Mouse (Mus musculus): ENCODE measurements around the gene Mb21d2. TPM values are rescaled to one million over a fixed set of nuclear protein-coding genes. Genes with fewer than 3 reads are reported as not detected.
A peak's percentile ranks its signal among the peaks of the same experiment; 100 is the strongest.

Mb21d2 gene
- polyA plus RNA-seq, 1 experiment = not detected

- TF ChIP-seq CTCF (IDR thresholded peaks at IDR 0.05; ENCODE audit: control insufficient read depth, insufficient read depth, low read length) = no peak
- no peak for TF ChIP-seq POLR2A (IDR thresholded peaks at IDR 0.05; ENCODE audit: borderline replicate concordance, control insufficient read depth, low read depth, low read length)
- Histone ChIP-seq H3K4me3 (replicated peaks; ENCODE audit: control insufficient read depth, low read depth, low read length) (no peak overlapping the region), H3K4me1 (ENCODE audit: control insufficient read depth, insufficient read depth, low read length) (no peaks in the 10 kb centered on the region), H3K27ac (ENCODE audit: control insufficient read depth, insufficient read depth, low read depth, low read length, poor library complexity) (no peak overlapping the region)
- WGBS = 84% methylated on average over 11 of the region's 11 CpGs
Measured at GRCm38 (mm10) chr16:28846123-28846522, 83.3 kb downstream of the Mb21d2 start.

DNA sequence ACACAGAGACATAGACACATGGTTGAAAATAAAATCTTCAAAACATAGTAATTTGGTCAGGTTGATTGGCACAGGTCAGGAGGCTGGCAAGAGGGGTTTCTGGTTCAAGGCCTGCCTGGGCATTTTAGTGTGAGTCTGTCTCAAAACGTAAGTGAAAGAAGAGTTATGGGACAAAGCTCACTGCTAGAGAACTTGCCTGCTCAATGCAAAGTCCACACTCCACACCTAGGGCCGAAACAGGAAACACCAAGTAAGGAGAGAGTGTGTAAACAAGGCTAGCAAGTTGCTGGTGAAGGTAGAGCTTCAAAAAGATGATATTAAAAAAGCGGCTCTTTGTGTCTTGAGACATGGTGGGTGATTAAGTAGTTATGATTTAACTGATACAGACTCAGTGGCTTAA lies 84.1 kb downstream of the Mb21d2 start:
- Histone ChIP-seq H3K4me3 (replicated peaks; ENCODE audit: control insufficient read depth, low read depth, low read length) (no peak overlapping the region), H3K27ac (ENCODE audit: control insufficient read depth, insufficient read depth, low read depth, low read length, poor library complexity) (no peak overlapping the region), H3K4me1 (ENCODE audit: control insufficient read depth, insufficient read depth, low read length) (no peaks in the 10 kb centered on the region)
- WGBS = 68% methylated on average over 3 of the region's 3 CpGs
- TF ChIP-seq CTCF (IDR thresholded peaks at IDR 0.05; ENCODE audit: control insufficient read depth, insufficient read depth, low read length) (no peak), POLR2A (IDR thresholded peaks at IDR 0.05; ENCODE audit: borderline replicate concordance, control insufficient read depth, low read depth, low read length) (no peak)

GRCm38 (mm10) chr16:28841102-28841501 lies 88.4 kb downstream of the Mb21d2 start:
- H3K4me1 ChIP-seq (ENCODE audit: control insufficient read depth, insufficient read depth, low read length) = no peaks in the 10 kb centered on the region
- no peak overlapping the region for H3K4me3 ChIP-seq (replicated peaks; ENCODE audit: control insufficient read depth, low read depth, low read length)
- WGBS = 75% methylated on average over 11 of the region's 11 CpGs
- TF ChIP-seq POLR2A (IDR thresholded peaks at IDR 0.05; ENCODE audit: borderline replicate concordance, control insufficient read depth, low read depth, low read length) (no peak), CTCF (IDR thresholded peaks at IDR 0.05; ENCODE audit: control insufficient read depth, insufficient read depth, low read length) (no peak)
- H3K27ac ChIP-seq (ENCODE audit: control insufficient read depth, insufficient read depth, low read depth, low read length, poor library complexity) = no peak overlapping the region

- WGBS = 67% methylated on average over 24 of the region's 24 CpGs
Measured at GRCm38 (mm10) chr16:28840075-28840974, 89.1 kb downstream of the Mb21d2 start.

DNA sequence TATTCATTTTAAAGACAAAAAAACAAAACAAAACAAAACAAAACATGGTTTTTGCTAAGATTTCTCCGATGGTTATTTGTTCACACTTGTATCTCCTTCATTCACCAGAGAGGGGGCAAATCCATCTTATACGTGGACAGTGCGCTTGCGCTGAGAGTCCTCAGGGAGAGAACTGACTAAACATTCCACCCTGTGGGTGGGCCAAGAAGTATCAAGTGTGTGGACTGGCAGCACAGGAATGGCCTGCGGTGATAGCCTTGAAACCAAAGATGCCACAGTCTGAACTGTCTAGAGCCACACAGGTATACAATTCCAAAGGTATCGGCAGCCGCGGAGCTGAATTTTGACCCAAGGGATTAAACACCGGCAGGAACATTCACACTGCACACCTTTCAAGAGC lies 89.9 kb downstream of the Mb21d2 start:
- Histone ChIP-seq H3K4me1 (ENCODE audit: control insufficient read depth, insufficient read depth, low read length) (no peaks in the 10 kb centered on the region), H3K27ac (ENCODE audit: control insufficient read depth, insufficient read depth, low read depth, low read length, poor library complexity) (no peak overlapping the region), H3K4me3 (replicated peaks; ENCODE audit: control insufficient read depth, low read depth, low read length) (no peak overlapping the region)
- WGBS = 85% methylated on average over 9 of the region's 9 CpGs
- TF ChIP-seq CTCF (IDR thresholded peaks at IDR 0.05; ENCODE audit: control insufficient read depth, insufficient read depth, low read length) (no peak), POLR2A (IDR thresholded peaks at IDR 0.05; ENCODE audit: borderline replicate concordance, control insufficient read depth, low read depth, low read length) (no peak)

More at GRCm38 (mm10) chr16:28840075-28840974, 89.1 kb downstream of the Mb21d2 start:
- Histone ChIP-seq H3K4me3 (replicated peaks; ENCODE audit: control insufficient read depth, low read depth, low read length) (no peak overlapping the region), H3K27ac (ENCODE audit: control insufficient read depth, insufficient read depth, low read depth, low read length, poor library complexity) (no peak overlapping the region), H3K4me1 (ENCODE audit: control insufficient read depth, insufficient read depth, low read length) (no peaks in the 10 kb centered on the region)
- TF ChIP-seq POLR2A (IDR thresholded peaks at IDR 0.05; ENCODE audit: borderline replicate concordance, control insufficient read depth, low read depth, low read length) = no peak

- Histone ChIP-seq H3K4me1 (ENCODE audit: control insufficient read depth, insufficient read depth, low read length) (no peaks in the 10 kb centered on the region), H3K4me3 (replicated peaks; ENCODE audit: control insufficient read depth, low read depth, low read length) (no peak overlapping the region), H3K27ac (ENCODE audit: control insufficient read depth, insufficient read depth, low read depth, low read length, poor library complexity) (no peak overlapping the region)
- 17% methylated on average over 12 of the region's 12 CpGs for WGBS
- TF ChIP-seq POLR2A (IDR thresholded peaks at IDR 0.05; ENCODE audit: borderline replicate concordance, control insufficient read depth, low read depth, low read length) = no peak
- peak; percentile 24; the same call in 1 of the 2 replicates for TF ChIP-seq CTCF (IDR thresholded peaks at IDR 0.05; ENCODE audit: control insufficient read depth, insufficient read depth, low read length)
Measured at GRCm38 (mm10) chr16:28838016-28838415, 91.5 kb downstream of the Mb21d2 start.

DNA sequence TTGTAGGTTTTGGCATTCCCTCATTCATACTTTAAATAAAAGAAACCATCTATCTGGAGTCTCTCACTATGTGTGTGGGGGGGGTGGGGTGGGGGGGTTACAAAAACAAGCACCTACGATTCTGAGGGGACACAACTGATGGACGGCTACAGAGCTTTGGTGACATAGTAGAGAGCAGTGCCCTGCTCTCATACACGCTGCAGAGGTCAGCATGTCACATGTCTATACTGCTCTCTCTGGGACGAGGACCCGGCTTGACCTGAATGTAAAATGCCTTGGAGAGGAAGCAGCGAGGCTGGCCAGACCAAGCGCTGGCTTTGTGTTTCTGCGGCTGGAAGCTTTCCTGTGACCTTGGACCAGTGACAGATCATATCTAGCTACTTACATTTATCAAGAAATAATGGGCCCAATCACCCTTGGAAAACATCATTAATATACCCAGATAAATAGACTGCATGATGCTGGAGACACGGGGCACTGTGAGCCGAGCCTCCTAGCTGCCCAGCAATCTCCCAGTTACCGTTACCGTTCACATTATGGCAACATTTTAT lies 97.3 kb downstream of the Mb21d2 start:
- H3K27ac ChIP-seq (ENCODE audit: control insufficient read depth, insufficient read depth, low read depth, low read length, poor library complexity) = no peak overlapping the region
- H3K4me1 ChIP-seq (ENCODE audit: control insufficient read depth, insufficient read depth, low read length) = no peaks in the 10 kb centered on the region
- TF ChIP-seq CTCF (IDR thresholded peaks at IDR 0.05; ENCODE audit: control insufficient read depth, insufficient read depth, low read length) (no peak), POLR2A (IDR thresholded peaks at IDR 0.05; ENCODE audit: borderline replicate concordance, control insufficient read depth, low read depth, low read length) (no peak)
- H3K4me3 ChIP-seq (replicated peaks; ENCODE audit: control insufficient read depth, low read depth, low read length) = no peak overlapping the region
- WGBS = 82% methylated on average over 12 of the region's 12 CpGs

DNA sequence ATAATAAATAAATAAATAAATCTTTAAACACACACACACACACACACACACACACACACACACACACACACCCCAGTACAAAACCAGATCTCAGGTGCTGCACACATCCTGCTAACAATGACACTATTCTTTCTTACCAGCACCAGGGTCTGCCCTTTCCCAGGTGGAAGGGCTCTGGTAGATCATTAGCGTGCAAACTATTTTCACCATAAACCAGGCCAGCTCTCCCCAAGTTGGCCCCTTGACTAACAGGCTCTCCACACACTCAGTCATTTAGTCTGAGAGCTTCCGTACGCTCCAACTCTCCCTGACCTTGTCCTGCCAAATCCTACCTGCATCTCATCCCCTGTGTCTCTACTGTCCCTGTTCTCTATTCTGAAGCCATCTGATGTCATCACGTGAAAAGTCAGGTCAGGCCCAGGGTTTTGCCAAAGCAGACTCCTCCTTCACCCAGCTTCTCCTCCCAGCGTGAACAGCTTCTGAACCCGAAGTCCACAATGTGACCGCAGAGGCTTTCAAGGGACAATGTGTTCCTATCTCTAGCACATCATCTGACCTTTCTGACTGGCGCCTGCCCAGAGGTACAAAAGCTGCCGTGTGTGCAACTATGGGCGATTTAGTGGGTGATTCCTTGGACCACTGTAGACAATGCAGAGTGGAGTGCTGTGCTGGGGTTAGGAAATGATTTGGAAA lies 100.1 kb downstream of the Mb21d2 start:
- no peak overlapping the region for H3K27ac ChIP-seq (ENCODE audit: control insufficient read depth, insufficient read depth, low read depth, low read length, poor library complexity)
- TF ChIP-seq POLR2A (IDR thresholded peaks at IDR 0.05; ENCODE audit: borderline replicate concordance, control insufficient read depth, low read depth, low read length) = no peak
- TF ChIP-seq CTCF (IDR thresholded peaks at IDR 0.05; ENCODE audit: control insufficient read depth, insufficient read depth, low read length) = no peak
- H3K4me1 ChIP-seq (ENCODE audit: control insufficient read depth, insufficient read depth, low read length) = no peaks in the 10 kb centered on the region
- no peak overlapping the region for H3K4me3 ChIP-seq (replicated peaks; ENCODE audit: control insufficient read depth, low read depth, low read length)
- whole genome bisulfite sequencing = 87% methylated on average over 10 of the region's 10 CpGs
